Mouse (Mus musculus) yolk sac, embryonic 10.5 days (tissue): ENCODE results near the gene Mchr1.
A peak's percentile ranks its signal among the peaks of the same experiment; 100 is the strongest.

Experiments used
- DNase-seq: peaks from one replicate; pipeline ENCODE4 v3.0.0-alpha.2; 2017; ENCODE audit warnings: low spot score

Gene Mchr1

GRCm38 (mm10) chr15:81227275-81227674 is 8.0 kb upstream of the Mchr1 start:
- DNase-seq: no peak

DNA sequence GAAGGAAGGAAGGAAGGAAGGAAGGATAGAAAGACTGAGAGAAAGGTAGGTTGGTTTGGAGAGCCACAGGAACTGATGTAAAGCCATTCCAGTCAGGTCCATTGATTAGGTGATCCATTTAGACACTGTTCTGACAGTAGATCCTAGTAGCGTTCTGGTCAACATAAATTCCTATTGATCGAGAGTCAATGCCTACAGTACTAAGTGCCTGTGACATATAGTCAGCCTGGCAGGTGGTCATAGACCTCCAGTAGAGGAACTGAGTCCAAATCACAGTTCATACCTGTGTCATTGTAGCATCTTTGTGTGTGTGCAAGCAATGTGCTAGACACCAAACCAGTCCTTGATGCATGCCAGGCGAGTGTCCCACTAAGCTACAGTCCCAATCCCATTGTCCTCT is 7.0 kb upstream of the Mchr1 start:
- no peak for DNase-seq

GRCm38 (mm10) chr15:81229791-81230190 is 5.5 kb upstream of the Mchr1 start:
- DNase-seq: peak; percentile 20

DNA sequence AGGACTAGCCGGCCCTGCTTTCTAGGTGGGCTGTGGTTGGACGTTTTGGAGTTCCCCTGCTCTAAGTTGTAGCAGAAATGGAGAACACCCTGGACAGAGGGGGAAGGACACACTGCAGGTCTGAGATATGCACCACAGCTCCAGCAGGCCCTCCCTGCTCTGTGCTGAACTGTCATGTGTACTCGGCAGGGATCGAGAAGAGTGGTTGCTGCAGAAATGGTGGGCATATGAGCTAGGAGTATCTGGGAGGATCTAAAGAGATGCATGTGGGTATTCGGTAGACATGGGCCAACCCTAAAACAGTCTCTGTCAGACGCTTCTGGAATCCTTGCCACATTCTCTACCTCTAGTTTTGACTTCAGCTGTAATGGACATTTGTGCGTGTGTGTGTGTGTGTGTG is 4.0 kb upstream of the Mchr1 start:
- DNase-seq: no peak

DNA sequence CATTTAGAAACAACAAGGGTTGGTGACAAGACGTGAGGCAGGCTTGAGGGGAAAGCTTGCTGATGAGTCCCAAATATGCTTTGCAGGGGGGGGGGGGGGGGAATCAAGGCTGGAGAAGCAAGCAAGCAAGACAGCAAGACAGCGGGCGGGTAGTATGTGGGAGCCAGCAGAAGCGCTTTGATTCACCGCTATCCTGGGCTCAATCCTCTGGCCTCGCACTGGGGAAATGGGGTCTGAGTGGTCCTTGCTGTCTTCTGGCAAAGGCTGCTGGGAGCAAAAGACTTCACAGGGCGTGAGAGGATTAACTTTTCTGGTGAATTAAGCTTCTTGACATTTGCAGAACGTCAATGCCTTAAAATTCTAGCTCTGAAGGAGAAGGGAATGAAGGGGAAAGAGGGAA is 763 bp downstream of the Mchr1 start:
- no peak for DNase-seq

DNA sequence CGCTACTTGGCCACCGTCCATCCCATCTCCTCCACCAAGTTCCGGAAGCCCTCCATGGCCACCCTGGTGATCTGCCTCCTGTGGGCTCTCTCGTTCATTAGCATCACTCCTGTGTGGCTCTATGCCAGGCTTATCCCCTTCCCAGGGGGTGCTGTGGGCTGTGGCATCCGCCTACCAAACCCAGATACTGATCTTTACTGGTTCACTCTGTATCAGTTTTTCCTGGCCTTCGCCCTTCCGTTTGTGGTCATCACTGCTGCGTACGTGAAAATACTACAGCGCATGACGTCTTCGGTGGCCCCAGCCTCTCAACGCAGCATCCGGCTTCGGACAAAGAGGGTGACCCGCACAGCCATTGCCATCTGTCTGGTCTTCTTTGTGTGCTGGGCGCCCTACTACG is 2.2 kb downstream of the Mchr1 start:
- no peak for DNase-seq

- DNase-seq: no peak
Observed at GRCm38 (mm10) chr15:81239261-81239660, 4.0 kb downstream of the Mchr1 start.

- DNase-seq: no peak
Observed at GRCm38 (mm10) chr15:81239794-81240343, 4.6 kb downstream of the Mchr1 start.

DNA sequence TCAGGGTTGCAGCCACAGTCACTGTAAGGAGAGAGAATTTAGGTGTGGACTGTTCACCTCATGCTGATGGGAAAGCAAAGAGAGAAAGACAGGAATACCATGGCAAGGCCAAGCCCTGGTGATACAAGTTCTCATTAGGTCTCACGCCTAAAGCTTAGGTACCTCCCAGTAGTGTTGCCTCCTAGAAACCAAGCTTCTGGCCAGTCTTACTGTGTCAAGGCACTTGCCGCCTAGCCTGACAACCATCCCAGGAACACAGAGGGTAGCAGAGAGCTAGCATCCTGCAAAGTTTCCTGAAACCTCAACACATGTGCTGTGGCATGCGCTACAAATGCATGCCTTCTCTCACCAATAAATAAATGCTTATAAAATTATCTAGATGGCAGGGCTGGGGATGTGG is 11.6 kb downstream of the Mchr1 start:
- no peak for DNase-seq

DNA sequence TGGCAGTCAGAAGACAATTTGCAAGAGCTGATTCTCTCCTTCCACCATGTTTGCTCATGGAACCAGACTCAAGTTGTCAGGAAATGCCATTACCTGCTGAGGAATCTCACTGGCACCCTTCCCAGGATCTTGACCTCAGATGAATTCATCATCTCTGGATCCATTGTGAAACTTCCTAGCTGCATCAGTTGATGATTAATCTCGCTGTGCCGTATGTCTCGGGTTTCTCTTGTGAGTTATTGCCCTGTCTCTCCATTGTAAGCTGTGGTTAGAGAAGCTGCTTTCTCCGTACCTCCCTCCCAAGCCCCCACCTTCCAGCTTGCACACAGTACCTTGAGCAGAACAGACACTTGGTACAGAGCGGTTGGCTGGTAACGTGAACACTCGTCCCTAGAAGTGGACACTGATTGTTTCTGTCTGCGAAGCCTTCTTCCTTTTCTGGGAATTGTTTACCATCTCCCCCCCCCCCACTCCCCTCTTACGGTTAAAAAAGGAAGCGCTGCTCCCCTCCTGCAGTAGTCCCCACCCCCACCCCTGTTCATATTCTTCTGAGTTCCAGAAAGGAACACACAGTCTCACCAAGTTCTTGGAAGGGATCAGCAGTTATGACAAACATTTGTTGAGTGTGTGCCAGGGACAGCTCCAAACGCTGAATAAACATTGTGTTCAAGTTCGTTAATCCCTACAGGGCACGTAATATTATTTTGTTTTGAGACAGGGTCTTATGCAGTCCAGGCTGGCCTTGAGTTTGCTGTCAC is 12.5 kb downstream of the Mchr1 start:
- peak; percentile 74 for DNase-seq

- DNase-seq: no peak
Observed at GRCm38 (mm10) chr15:81248341-81248679, 13.0 kb downstream of the Mchr1 start.

- peak; percentile 26 for DNase-seq
Observed at GRCm38 (mm10) chr15:81248951-81249579, 13.8 kb downstream of the Mchr1 start.

GRCm38 (mm10) chr15:81252626-81253174 is 17.4 kb downstream of the Mchr1 start:
- DNase-seq: no peak

DNA sequence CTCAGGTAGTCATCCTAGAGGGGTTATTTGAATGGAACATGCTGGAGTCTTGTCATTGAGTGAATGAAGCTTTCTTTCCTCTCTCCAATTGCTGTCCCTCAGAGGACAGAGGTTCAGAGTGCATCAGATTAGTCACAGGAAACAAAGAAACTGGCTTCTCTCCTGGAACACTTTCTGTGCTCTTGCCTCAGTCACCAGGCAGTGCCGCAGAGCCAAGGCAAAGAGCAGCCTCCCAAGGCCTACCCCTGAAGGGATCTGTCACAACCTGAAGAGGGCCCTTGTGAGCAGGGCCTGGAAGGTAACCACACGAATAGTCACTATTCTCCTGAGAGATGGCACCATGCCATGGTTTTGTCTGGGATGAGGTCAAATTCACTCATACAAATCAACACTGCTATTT is 18.3 kb downstream of the Mchr1 start:
- DNase-seq: no peak

- DNase-seq: no peak
Observed at GRCm38 (mm10) chr15:81254113-81254640, 18.9 kb downstream of the Mchr1 start.

DNA sequence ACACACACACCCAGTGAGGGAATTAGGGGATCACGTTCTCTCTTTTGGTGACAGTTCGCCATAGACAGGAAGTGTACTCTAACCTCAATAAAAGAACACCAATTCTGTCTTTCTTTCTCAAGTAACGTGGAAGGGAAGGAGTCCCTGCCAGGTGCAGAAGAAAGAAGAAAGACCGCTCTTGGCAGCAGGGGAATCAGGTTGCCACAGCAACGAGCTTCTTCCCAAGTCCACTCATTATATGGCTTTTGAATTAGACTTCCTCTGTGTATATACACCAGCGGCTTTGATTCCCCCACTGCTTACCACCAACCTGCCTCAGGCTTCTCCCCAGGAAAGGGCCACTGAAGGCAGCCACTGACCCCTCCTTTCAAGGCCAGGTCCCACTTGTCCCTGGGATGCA is 19.8 kb downstream of the Mchr1 start:
- no peak for DNase-seq

DNA sequence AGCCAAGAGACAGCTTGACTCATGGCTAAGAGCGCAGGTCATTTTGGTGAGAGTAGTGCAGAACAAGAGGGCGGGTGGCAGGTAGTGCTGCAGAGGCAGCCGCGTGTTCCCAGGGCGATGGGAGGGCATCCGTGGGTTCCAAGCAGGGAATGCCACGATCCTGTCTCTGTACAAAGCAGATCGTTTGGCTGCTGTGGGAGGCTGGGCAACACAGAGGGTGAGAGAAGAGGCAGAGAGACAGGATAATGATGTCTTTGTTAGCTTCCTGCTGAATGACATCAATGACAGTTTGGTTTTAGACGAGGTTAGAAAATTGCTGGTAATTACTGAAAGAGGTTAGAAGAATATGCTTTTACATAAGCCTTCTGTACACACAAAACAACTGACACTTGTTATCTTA is 23.0 kb downstream of the Mchr1 start:
- no peak for DNase-seq

DNA sequence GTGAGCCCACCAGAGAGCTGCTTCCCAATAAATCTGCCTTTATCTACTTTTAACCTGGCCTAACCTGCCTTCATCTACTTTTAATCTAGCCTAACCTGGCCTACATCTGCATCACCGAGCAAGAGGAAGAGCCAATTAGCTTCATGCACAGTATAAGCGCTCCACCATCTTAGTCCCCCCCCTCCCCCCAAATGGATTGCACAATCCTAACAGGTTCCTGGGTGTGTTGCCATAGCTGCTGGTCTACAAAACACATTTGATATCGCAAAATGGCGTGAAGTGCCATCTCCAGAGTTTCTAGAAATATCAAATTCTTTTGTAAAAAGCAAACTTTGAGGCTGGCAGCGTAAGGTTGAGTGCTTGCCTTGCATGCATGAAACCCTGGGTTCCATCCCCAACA is 24.0 kb downstream of the Mchr1 start:
- no peak for DNase-seq

GRCm38 (mm10) chr15:81260208-81260607 is 24.9 kb downstream of the Mchr1 start:
- peak; percentile 42 for DNase-seq

GRCm38 (mm10) chr15:81264392-81265095 is 29.2 kb downstream of the Mchr1 start:
- no peak for DNase-seq

- no peak for DNase-seq
Observed at GRCm38 (mm10) chr15:81267416-81267815, 32.1 kb downstream of the Mchr1 start.

GRCm38 (mm10) chr15:81272305-81273053 is 37.2 kb downstream of the Mchr1 start:
- no peak for DNase-seq
